Mouse (Mus musculus) layer of hippocampus, postnatal 36 days (tissue): ENCODE measurements around the gene Lmo7. TPM values are rescaled to one million over a fixed set of nuclear protein-coding genes. Genes with fewer than 3 reads are reported as not detected.
A peak's percentile ranks its signal among the peaks of the same experiment; 100 is the strongest.

Source experiments
- DNase-seq, 2 experiments: peaks; one replicate each; pipeline ENCODE4 v3.0.0; 2022
- total RNA-seq, 2 experiments: library from RNA; stranded (reverse); gene quantifications; 2 replicates each; pipeline ENCODE4 v1.2.3; 2021

Gene Lmo7
- total RNA-seq, 2 experiments from 2014 or later: 123 to 137 TPM

- no peak for DNase-seq
Observed at GRCm38 (mm10) chr14:101838231-101838839, 108.6 kb downstream of the Lmo7 start.

GRCm38 (mm10) chr14:101839771-101840731 is 110.3 kb downstream of the Lmo7 start:
- peak; percentile 45 to 61 for DNase-seq

- DNase-seq: no peak
Observed at GRCm38 (mm10) chr14:101841271-101841670, 111.5 kb downstream of the Lmo7 start.

- no peak for DNase-seq
Observed at GRCm38 (mm10) chr14:101842521-101842920, 112.8 kb downstream of the Lmo7 start.

GRCm38 (mm10) chr14:101843443-101843842 is 113.7 kb downstream of the Lmo7 start:
- peak; percentile 62 to 63 for DNase-seq

- no peak for DNase-seq
Observed at GRCm38 (mm10) chr14:101844467-101844866, 114.7 kb downstream of the Lmo7 start.

GRCm38 (mm10) chr14:101846097-101846882 is 116.5 kb downstream of the Lmo7 start:
- DNase-seq: no peak

GRCm38 (mm10) chr14:101847520-101847919 is 117.8 kb downstream of the Lmo7 start:
- no peak for DNase-seq

GRCm38 (mm10) chr14:101852584-101853195 is 122.9 kb downstream of the Lmo7 start:
- DNase-seq: no peak

- no peak for DNase-seq
Observed at GRCm38 (mm10) chr14:101853207-101853606, 123.5 kb downstream of the Lmo7 start.

GRCm38 (mm10) chr14:101853722-101854121 is 124.0 kb downstream of the Lmo7 start:
- no peak for DNase-seq

- DNase-seq: no peak
Observed at GRCm38 (mm10) chr14:101854226-101854625, 124.5 kb downstream of the Lmo7 start.

- no peak for DNase-seq
Observed at GRCm38 (mm10) chr14:101859305-101859886, 129.6 kb downstream of the Lmo7 start.

- DNase-seq: no peak
Observed at GRCm38 (mm10) chr14:101862088-101862487, 132.3 kb downstream of the Lmo7 start.

GRCm38 (mm10) chr14:101867071-101867733 is 137.4 kb downstream of the Lmo7 start:
- DNase-seq: peak in 1 of 2 experiments; percentile 43

- no peak for DNase-seq
Observed at GRCm38 (mm10) chr14:101869145-101869544, 139.4 kb downstream of the Lmo7 start.

GRCm38 (mm10) chr14:101869661-101870060 is 139.9 kb downstream of the Lmo7 start:
- no peak for DNase-seq

GRCm38 (mm10) chr14:101870171-101870902 is 140.6 kb downstream of the Lmo7 start:
- peak in 1 of 2 experiments; percentile 23 for DNase-seq

GRCm38 (mm10) chr14:101872846-101873245 is 143.1 kb downstream of the Lmo7 start:
- DNase-seq: no peak

- no peak for DNase-seq
Observed at GRCm38 (mm10) chr14:101878346-101879049, 148.7 kb downstream of the Lmo7 start.
